ENCODE assay signal across 16 mouse cellular contexts in genomic region chr12:79761217-79761616, GRCm38 (mm10).
DNase-seq lines count a peak whose midpoint lies in the region; ATAC-seq and TF ChIP-seq lines count a peak whose summit lies in the region.
"Had no signal": no experiment of that assay in that cellular context is flagged by ENCODE, and none has a peak within 500 bp of the region (broad histone marks: within the 10 kb centered on the region; RNA-seq: fewer than 3 reads in every experiment).

No protein-coding gene starts in this region.

- no peaks in the 10 kb centered on the region for H3K9me3 ChIP-seq in heart, embryonic 15.5 days (replicated peaks)
- no peaks in the 10 kb centered on the region for H3K9me3 ChIP-seq in lung, embryonic 15.5 days
- no peaks in the 10 kb centered on the region for H3K9me3 ChIP-seq in embryonic facial prominence, embryonic 10.5 days
- no peaks in the 10 kb centered on the region for H3K9me3 ChIP-seq in forebrain, embryonic 14.5 days (replicated peaks; ENCODE audit: control insufficient read depth, low read length)
- H3K9me3 ChIP-seq: forebrain, embryonic 12.5 days; hindbrain, embryonic 13.5 days; limb, embryonic 13.5 days had no signal

- no peak overlapping the region for H3K4me2 ChIP-seq in heart, embryonic 15.5 days
- H3K4me2 ChIP-seq in lung, embryonic 15.5 days: no peak overlapping the region
- H3K4me2 ChIP-seq in forebrain, embryonic 14.5 days (ENCODE audit: low read length): no peak overlapping the region
- H3K4me2 ChIP-seq: forebrain, embryonic 12.5 days; hindbrain, embryonic 13.5 days; limb, embryonic 13.5 days had no signal

- TF ChIP-seq CTCF in embryonic fibroblast, embryonic 13.5 days (IDR thresholded peaks at IDR 0.05; ENCODE audit: borderline replicate concordance, insufficient read depth, low read length): no peak

- DNase-seq in heart, postnatal 4 days: no peak
- DNase-seq in lung, postnatal 14 days: no peak
- DNase-seq in embryonic facial prominence, embryonic 10.5 days (ENCODE audit: low spot score): no peak
- DNase-seq in forebrain, embryonic 14.5 days (ENCODE audit: low spot score): no peak
- DNase-seq: cerebellum, adult 9-10 months; kidney, adult 11 months; right cerebral cortex, adult 18-20 months; spleen, adult 18-20 months; thymus, postnatal 25 days had no signal

- WGBS in heart, embryonic 15.5 days: 53% methylated on average over 2 of the region's 2 CpGs
- 38% methylated on average over 2 of the region's 2 CpGs for WGBS in lung, embryonic 15.5 days
- WGBS in embryonic facial prominence, embryonic 10.5 days: 82% methylated on average over 2 of the region's 2 CpGs
- 85% methylated on average over 2 of the region's 2 CpGs for WGBS in forebrain, embryonic 14.5 days

- ATAC-seq in heart, embryonic 15.5 days (replicated peaks; ENCODE audit: insufficient number of reproducible peaks, insufficient read depth, low FRiP score, low read depth): no peak
- ATAC-seq in lung, embryonic 15.5 days (ENCODE audit: borderline replicate concordance, extremely low read depth, low FRiP score, low TSS enrichment): peak; percentile 82; the same call in 1 of the 2 replicates
- no peak for ATAC-seq in forebrain, embryonic 14.5 days

- H3K4me3 ChIP-seq in heart, embryonic 15.5 days: no peak overlapping the region
- H3K4me3 ChIP-seq in lung, embryonic 15.5 days: no peak overlapping the region
- H3K4me3 ChIP-seq in embryonic facial prominence, embryonic 10.5 days: no peak overlapping the region
- no peak overlapping the region for H3K4me3 ChIP-seq in embryonic fibroblast, embryonic 13.5 days (ENCODE audit: insufficient read depth, low read length)
- H3K4me3 ChIP-seq in forebrain, embryonic 14.5 days (ENCODE audit: low read depth, low read length): no peak overlapping the region
- H3K4me3 ChIP-seq: forebrain, embryonic 12.5 days; hindbrain, embryonic 13.5 days; limb, embryonic 13.5 days had no signal

- no peaks in the 10 kb centered on the region for H3K27me3 ChIP-seq in heart, embryonic 15.5 days
- H3K27me3 ChIP-seq in lung, embryonic 15.5 days: no peaks in the 10 kb centered on the region
- no peaks in the 10 kb centered on the region for H3K27me3 ChIP-seq in embryonic facial prominence, embryonic 10.5 days (replicated peaks; ENCODE audit: low read depth, poor library complexity, severe bottlenecking)
- no peaks in the 10 kb centered on the region for H3K27me3 ChIP-seq in forebrain, embryonic 14.5 days (replicated peaks; ENCODE audit: control insufficient read depth, insufficient read depth, low read length)
- H3K27me3 ChIP-seq: forebrain, embryonic 12.5 days; hindbrain, embryonic 13.5 days; limb, embryonic 13.5 days had no signal

- no peak for TF ChIP-seq POLR2A in embryonic fibroblast, embryonic 13.5 days (IDR thresholded peaks at IDR 0.05; ENCODE audit: low read depth, low read length)

- no peaks in the 10 kb centered on the region for H3K36me3 ChIP-seq in heart, embryonic 15.5 days
- H3K36me3 ChIP-seq in lung, embryonic 15.5 days: no peaks in the 10 kb centered on the region
- no peaks in the 10 kb centered on the region for H3K36me3 ChIP-seq in embryonic facial prominence, embryonic 10.5 days (replicated peaks)
- no peaks in the 10 kb centered on the region for H3K36me3 ChIP-seq in forebrain, embryonic 14.5 days (ENCODE audit: control insufficient read depth, insufficient read depth, low read length)
- H3K36me3 ChIP-seq: forebrain, embryonic 12.5 days; hindbrain, embryonic 13.5 days; limb, embryonic 13.5 days had no signal

- H3K4me1 ChIP-seq in heart, embryonic 15.5 days (replicated peaks): peaks cover 52% of the 10 kb centered on the region
- H3K4me1 ChIP-seq in lung, embryonic 15.5 days: peaks cover 54% of the 10 kb centered on the region
- H3K4me1 ChIP-seq in embryonic facial prominence, embryonic 10.5 days: peaks cover 56% of the 10 kb centered on the region
- H3K4me1 ChIP-seq in embryonic fibroblast, embryonic 13.5 days (ENCODE audit: control insufficient read depth, insufficient read depth, low read length): peaks cover 8% of the 10 kb centered on the region
- no peaks in the 10 kb centered on the region for H3K4me1 ChIP-seq in forebrain, embryonic 14.5 days (ENCODE audit: control insufficient read depth, insufficient read depth, low read length)

- no peak overlapping the region for H3K9ac ChIP-seq in heart, embryonic 15.5 days
- no peak overlapping the region for H3K9ac ChIP-seq in lung, embryonic 15.5 days
- H3K9ac ChIP-seq in forebrain, embryonic 14.5 days (ENCODE audit: low read length): no peak overlapping the region
- H3K9ac ChIP-seq: forebrain, embryonic 12.5 days; hindbrain, embryonic 13.5 days; limb, embryonic 13.5 days; liver, embryonic 14.5 days had no signal

- peak overlapping the region; percentile 62 for H3K27ac ChIP-seq in heart, embryonic 15.5 days
- H3K27ac ChIP-seq in lung, embryonic 15.5 days: peak overlapping the region; percentile 77
- peak overlapping the region; percentile 15; the same call in 1 of the 2 replicates for H3K27ac ChIP-seq in embryonic facial prominence, embryonic 10.5 days (replicated peaks)
- peak overlapping the region; percentile 34; the same call in 1 of the 2 replicates for H3K27ac ChIP-seq in embryonic fibroblast, embryonic 13.5 days (ENCODE audit: insufficient read depth, low read length)
- H3K27ac ChIP-seq in forebrain, embryonic 14.5 days (ENCODE audit: low read depth, low read length): no peak overlapping the region
- H3K27ac ChIP-seq: forebrain, embryonic 12.5 days; hindbrain, embryonic 13.5 days; limb, embryonic 13.5 days; liver, embryonic 14.5 days had no signal
